Mouse (Mus musculus) stomach, postnatal 0 days (tissue): Measurements from ENCODE around the gene Pspn. TPM values are rescaled to one million over a fixed set of nuclear protein-coding genes. Genes with fewer than 3 reads are reported as not detected.

ENCODE experiments used
- ATAC-seq: fragments of 200-750 bp; cut with Nextera tagmentation; 2 replicates; pipeline ENCODE4 v1.8.0; 2017; ENCODE audit not compliant: low FRiP score, low TSS enrichment
- DNase-seq: peaks from one replicate; pipeline ENCODE4 v3.0.0-alpha.2; 2016; ENCODE audit warnings: low spot score
- H3K27ac ChIP-seq: fragments of 300-500 bp; sonication (generic); replicated peaks from 2 replicates; pipeline ENCODE4 v1.5.1; 2014; ENCODE audit warnings: mild to moderate bottlenecking, control low read depth
- H3K27me3 ChIP-seq: fragments of 300-500 bp; sonication (generic); 2 replicates; pipeline ENCODE4 v1.6.1; 2014; ENCODE audit warnings: low read length; ENCODE audit not compliant: control insufficient read depth, insufficient read depth
- H3K36me3 ChIP-seq: fragments of 300-500 bp; sonication (generic); 2 replicates; pipeline ENCODE4 v1.6.1; 2014; ENCODE audit warnings: low read length, mixed read lengths; ENCODE audit not compliant: control insufficient read depth, insufficient read depth
- H3K4me1 ChIP-seq: fragments of 300-500 bp; sonication (generic); replicated peaks from 2 replicates; pipeline ENCODE4 v1.6.1; 2014; ENCODE audit warnings: antibody characterized with exemption; ENCODE audit not compliant: control insufficient read depth, insufficient read depth
- H3K4me2 ChIP-seq: fragments of 300-500 bp; sonication (generic); replicated peaks from 2 replicates; pipeline ENCODE4 v1.6.1; 2014; ENCODE audit warnings: low read depth, mild to moderate bottlenecking, control low read depth, moderate library complexity
- H3K4me3 ChIP-seq: fragments of 300-500 bp; sonication (generic); 2 replicates; pipeline ENCODE4 v1.5.1; 2014; ENCODE audit warnings: low read depth, low read length, control low read depth
- H3K9ac ChIP-seq: fragments of 300-500 bp; sonication (generic); 2 replicates; pipeline ENCODE4 v1.6.1; 2014; ENCODE audit warnings: mild to moderate bottlenecking, low read length, control low read depth, mixed read lengths
- H3K9me3 ChIP-seq: fragments of 300-500 bp; sonication (generic); 2 replicates; pipeline ENCODE4 v1.6.1; 2016; ENCODE audit warnings: low read length; ENCODE audit not compliant: control insufficient read depth
- CTCF ChIP-seq: IDR thresholded peaks from 2 replicates; pipeline ENCODE4 v1.5.1; 2016; ENCODE audit warnings: antibody characterized with exemption, low read depth, mild to moderate bottlenecking, moderate library complexity
- EP300 ChIP-seq: optimal IDR thresholded peaks from 2 replicates; pipeline ENCODE3; 2016; ENCODE audit warnings: antibody characterized with exemption
- WGBS: fragments of 180-500 bp; shearing (Covaris S2); extraction: QIAGEN DNeasy Blood & Tissue Kit; methylation state at CpG from one replicate; pipeline ENCODE4 v1.1.7; 2014; 5-methylcytosine and 5-hydroxymethylcytosine counted together
- polyA plus RNA-seq: library from polyadenylated mRNA; unstranded; fragments of >200 nt; fragmentation: Nextera tagmentation; extraction: Ambion mirVana; gene quantifications from 2 replicates; pipeline ENCODE4 v1.2.1, GENCODE M21; 2015

The Pspn gene
- polyA plus RNA-seq, 1 experiment from 2014 or later, result not detected

GRCm38 (mm10) chr17:56963646-56964045 lies 36.2 kb downstream of the Pspn start:
- Histone ChIP-seq H3K27me3 (no peaks in the 10 kb centered on the region), H3K4me3 (no peak overlapping the region), H3K36me3 (no peaks in the 10 kb centered on the region), H3K9ac (no peak overlapping the region), H3K4me1 (no peaks in the 10 kb centered on the region), H3K27ac (no peak overlapping the region), H3K9me3 (no peaks in the 10 kb centered on the region), H3K4me2 (no peak overlapping the region)
- no peak for TF ChIP-seq EP300
- no peak for TF ChIP-seq CTCF
- WGBS, result 74% methylated on average over 6 of the region's 6 CpGs
- ATAC-seq, result peak; percentile 84
- DNase-seq, result no peak

- ATAC-seq (peak; percentile 62; the same call in 1 of the 2 replicates), DNase-seq (no peak)
- no peaks in the 10 kb centered on the region for H3K27me3 ChIP-seq
Observed at GRCm38 (mm10) chr17:56962642-56963405, 37.0 kb downstream of the Pspn start.

GRCm38 (mm10) chr17:56961880-56962279 lies 37.9 kb downstream of the Pspn start:
- no peak for DNase-seq

More at GRCm38 (mm10) chr17:56962642-56963405, 37.0 kb downstream of the Pspn start:
- no peak overlapping the region for H3K9ac ChIP-seq
- WGBS, result 61% methylated on average over 5 of the region's 5 CpGs
- no peaks in the 10 kb centered on the region for H3K36me3 ChIP-seq
- H3K4me1 ChIP-seq, result no peaks in the 10 kb centered on the region
- H3K27ac ChIP-seq, result no peak overlapping the region
- no peak overlapping the region for H3K4me3 ChIP-seq
- H3K4me2 ChIP-seq, result no peak overlapping the region
- TF ChIP-seq EP300 (no peak), CTCF (no peak)
- no peaks in the 10 kb centered on the region for H3K9me3 ChIP-seq

GRCm38 (mm10) chr17:56958667-56959066 lies 41.2 kb downstream of the Pspn start:
- DNase-seq (no peak), ATAC-seq (no peak)
- Histone ChIP-seq H3K27ac (no peak overlapping the region), H3K36me3 (no peaks in the 10 kb centered on the region), H3K27me3 (no peaks in the 10 kb centered on the region), H3K4me1 (no peaks in the 10 kb centered on the region), H3K4me2 (no peak overlapping the region), H3K9ac (no peak overlapping the region), H3K9me3 (no peaks in the 10 kb centered on the region), H3K4me3 (no peak overlapping the region)
- TF ChIP-seq CTCF (no peak), EP300 (no peak)
- 80% methylated on average over 4 of the region's 4 CpGs for WGBS

More at GRCm38 (mm10) chr17:56961880-56962279, 37.9 kb downstream of the Pspn start:
- no peak for ATAC-seq
- no peak overlapping the region for H3K4me3 ChIP-seq
- H3K4me1 ChIP-seq, result no peaks in the 10 kb centered on the region
- no peak overlapping the region for H3K9ac ChIP-seq
- H3K4me2 ChIP-seq, result no peak overlapping the region
- H3K27me3 ChIP-seq, result no peaks in the 10 kb centered on the region
- H3K9me3 ChIP-seq, result no peaks in the 10 kb centered on the region
- peak; percentile 47 for TF ChIP-seq CTCF
- TF ChIP-seq EP300, result no peak
- WGBS, result 89% methylated on average over 4 of the region's 4 CpGs
- H3K27ac ChIP-seq, result no peak overlapping the region
- H3K36me3 ChIP-seq, result no peaks in the 10 kb centered on the region

GRCm38 (mm10) chr17:56957763-56958429 lies 41.9 kb downstream of the Pspn start:
- DNase-seq (peak; percentile 66), ATAC-seq (peak; percentile 87)
- Histone ChIP-seq H3K27me3 (no peaks in the 10 kb centered on the region), H3K9me3 (no peaks in the 10 kb centered on the region), H3K36me3 (no peaks in the 10 kb centered on the region), H3K4me1 (no peaks in the 10 kb centered on the region), H3K9ac (no peak overlapping the region), H3K4me2 (no peak overlapping the region), H3K4me3 (no peak overlapping the region), H3K27ac (no peak overlapping the region)
- TF ChIP-seq EP300, result no peak
- peak; percentile 54 for TF ChIP-seq CTCF
- WGBS, result 23% methylated on average over 11 of the region's 11 CpGs

GRCm38 (mm10) chr17:56954871-56955270 lies 44.9 kb downstream of the Pspn start:
- no peaks in the 10 kb centered on the region for H3K4me1 ChIP-seq
- H3K4me3 ChIP-seq, result no peak overlapping the region
- no peaks in the 10 kb centered on the region for H3K9me3 ChIP-seq
- no peak overlapping the region for H3K4me2 ChIP-seq
- 76% methylated on average over 7 of the region's 7 CpGs for WGBS
- H3K9ac ChIP-seq, result no peak overlapping the region
- TF ChIP-seq CTCF (no peak), EP300 (no peak)
- H3K36me3 ChIP-seq, result no peaks in the 10 kb centered on the region
- DNase-seq (no peak), ATAC-seq (no peak)
- H3K27me3 ChIP-seq, result no peaks in the 10 kb centered on the region
- no peak overlapping the region for H3K27ac ChIP-seq
